Mouse (Mus musculus): ENCODE data around the gene Rpl13a. TPM values are rescaled to one million over a fixed set of nuclear protein-coding genes. Genes with fewer than 3 reads are reported as not detected.
"Not testable (repeated sequence)": the region's sequence is repeated elsewhere in the genome, so short reads cannot be mapped to it uniquely, and the experiment has no call there.

The Rpl13a gene
- polyA plus RNA-seq, 1 experiment from 2014 or later = 804 TPM

- H3K27ac ChIP-seq = no peak overlapping the region
- no peaks in the 10 kb centered on the region for H3K79me2 ChIP-seq (ENCODE audit: inconsistent target)
- WGBS (ENCODE audit: missing documents) = 68% methylated on average over 9 of the region's 9 CpGs
- peaks cover 14% of the 10 kb centered on the region; the same call in 1 of the 2 replicates for H3K36me3 ChIP-seq (ENCODE audit: inconsistent target)
- no peak overlapping the region for H3K4me3 ChIP-seq (ENCODE audit: inconsistent target)
These were observed 34.5 kb upstream of the Rpl13a start for GRCm38 (mm10) chr7:45162996-45163615.

- no peaks in the 10 kb centered on the region for H3K79me2 ChIP-seq (ENCODE audit: inconsistent target)
- H3K4me3 ChIP-seq (ENCODE audit: inconsistent target) = no peak overlapping the region
These were observed 34.0 kb upstream of the Rpl13a start for GRCm38 (mm10) chr7:45162551-45162950.

GRCm38 (mm10) chr7:45161612-45162473, 33.3 kb upstream of the Rpl13a start:
- Histone ChIP-seq H3K79me2 (ENCODE audit: inconsistent target) (no peaks in the 10 kb centered on the region), H3K4me3 (ENCODE audit: inconsistent target) (no peak overlapping the region), H3K36me3 (ENCODE audit: inconsistent target) (peaks cover 16% of the 10 kb centered on the region; the same call in 1 of the 2 replicates), H3K27ac (no peak overlapping the region)
- 5% methylated on average over 35 of the region's 35 CpGs for WGBS (ENCODE audit: missing documents)

More at GRCm38 (mm10) chr7:45162551-45162950, 34.0 kb upstream of the Rpl13a start:
- WGBS (ENCODE audit: missing documents) = 30% methylated on average over 6 of the region's 6 CpGs
- Histone ChIP-seq H3K27ac (no peak overlapping the region), H3K36me3 (ENCODE audit: inconsistent target) (peaks cover 16% of the 10 kb centered on the region; the same call in 1 of the 2 replicates)

GRCm38 (mm10) chr7:45160866-45161265, 32.3 kb upstream of the Rpl13a start:
- 80% methylated on average over 2 of the region's 3 CpGs for WGBS (ENCODE audit: missing documents)
- H3K79me2 ChIP-seq (ENCODE audit: inconsistent target) = no peaks in the 10 kb centered on the region
- no peak overlapping the region for H3K4me3 ChIP-seq (ENCODE audit: inconsistent target)
- no peak overlapping the region for H3K27ac ChIP-seq
- peaks cover 16% of the 10 kb centered on the region; the same call in 1 of the 2 replicates for H3K36me3 ChIP-seq (ENCODE audit: inconsistent target)

- Histone ChIP-seq H3K4me3 (ENCODE audit: inconsistent target) (no peak overlapping the region), H3K27ac (no peak overlapping the region), H3K79me2 (ENCODE audit: inconsistent target) (no peaks in the 10 kb centered on the region), H3K36me3 (ENCODE audit: inconsistent target) (peaks cover 16% of the 10 kb centered on the region; the same call in 1 of the 2 replicates)
- 94% methylated on average over 5 of the region's 6 CpGs for WGBS (ENCODE audit: missing documents)
These were observed 31.8 kb upstream of the Rpl13a start for GRCm38 (mm10) chr7:45160316-45160800.

- Histone ChIP-seq H3K36me3 (ENCODE audit: inconsistent target) (peaks cover 16% of the 10 kb centered on the region; the same call in 1 of the 2 replicates), H3K79me2 (ENCODE audit: inconsistent target) (no peaks in the 10 kb centered on the region), H3K4me3 (ENCODE audit: inconsistent target) (no peak overlapping the region), H3K27ac (no peak overlapping the region)
- 100% methylated on average over 5 of the region's 6 CpGs for WGBS (ENCODE audit: missing documents)
These were observed 30.4 kb upstream of the Rpl13a start for GRCm38 (mm10) chr7:45158991-45159390.

GRCm38 (mm10) chr7:45157459-45157858, 28.9 kb upstream of the Rpl13a start:
- Histone ChIP-seq H3K4me3 (ENCODE audit: inconsistent target) (no peak overlapping the region), H3K27ac (no peak overlapping the region), H3K36me3 (ENCODE audit: inconsistent target) (peaks cover 16% of the 10 kb centered on the region; the same call in 1 of the 2 replicates), H3K79me2 (ENCODE audit: inconsistent target) (no peaks in the 10 kb centered on the region)
- WGBS (ENCODE audit: missing documents) = 95% methylated on average over 14 of the region's 14 CpGs

- Histone ChIP-seq H3K36me3 (ENCODE audit: inconsistent target) (peaks cover 16% of the 10 kb centered on the region; the same call in 1 of the 2 replicates), H3K27ac (no peak overlapping the region)
- 93% methylated on average over 15 of the region's 15 CpGs for WGBS (ENCODE audit: missing documents)
These were observed 27.6 kb upstream of the Rpl13a start for GRCm38 (mm10) chr7:45156206-45156605.

GRCm38 (mm10) chr7:45155590-45155989, 27.0 kb upstream of the Rpl13a start:
- WGBS (ENCODE audit: missing documents) = 88% methylated on average over 9 of the region's 9 CpGs
- Histone ChIP-seq H3K79me2 (ENCODE audit: inconsistent target) (peaks cover 5% of the 10 kb centered on the region; the same call in 1 of the 2 replicates), H3K4me3 (ENCODE audit: inconsistent target) (no peak overlapping the region), H3K36me3 (ENCODE audit: inconsistent target) (peaks cover 16% of the 10 kb centered on the region; the same call in 1 of the 2 replicates), H3K27ac (no peak overlapping the region)

More at GRCm38 (mm10) chr7:45156206-45156605, 27.6 kb upstream of the Rpl13a start:
- Histone ChIP-seq H3K4me3 (ENCODE audit: inconsistent target) (no peak overlapping the region), H3K79me2 (ENCODE audit: inconsistent target) (peaks cover 5% of the 10 kb centered on the region; the same call in 1 of the 2 replicates)

- Histone ChIP-seq H3K27ac (peak overlapping the region; percentile 95), H3K4me3 (ENCODE audit: inconsistent target) (peak overlapping the region; percentile 88), H3K36me3 (ENCODE audit: inconsistent target) (peaks cover 15% of the 10 kb centered on the region; the same call in 1 of the 2 replicates), H3K79me2 (ENCODE audit: inconsistent target) (peaks cover 5% of the 10 kb centered on the region; the same call in 1 of the 2 replicates)
- 89% methylated on average over 12 of the region's 12 CpGs for WGBS (ENCODE audit: missing documents)
These were observed 26.5 kb upstream of the Rpl13a start for GRCm38 (mm10) chr7:45154993-45155514.

GRCm38 (mm10) chr7:45154096-45154992, 25.8 kb upstream of the Rpl13a start, which contains the start of the genes Pih1d1 and Aldh16a1:
Gene Pih1d1, plus strand, starts transcription at chr7:45154303.
Gene Aldh16a1, minus strand, starts transcription at chr7:45154584.
- 3% methylated on average over 69 of the region's 69 CpGs for WGBS (ENCODE audit: missing documents)
- Histone ChIP-seq H3K27ac (peak within 1 kb of the TSS; percentile 95), H3K79me2 (ENCODE audit: inconsistent target) (peaks cover 5% of the 10 kb centered on the region; the same call in 1 of the 2 replicates), H3K4me3 (ENCODE audit: inconsistent target) (peak within 1 kb of the TSS; percentile 88), H3K36me3 (ENCODE audit: inconsistent target) (peaks cover 8% of the 10 kb centered on the region; the same call in 1 of the 2 replicates)

- Histone ChIP-seq H3K79me2 (ENCODE audit: inconsistent target) (peaks cover 5% of the 10 kb centered on the region; the same call in 1 of the 2 replicates), H3K4me3 (ENCODE audit: inconsistent target) (peak overlapping the region; percentile 88), H3K36me3 (ENCODE audit: inconsistent target) (peaks cover 6% of the 10 kb centered on the region; the same call in 1 of the 2 replicates), H3K27ac (peak overlapping the region; percentile 95)
- 3% methylated on average over 5 of the region's 5 CpGs for WGBS (ENCODE audit: missing documents)
These were observed 25.0 kb upstream of the Rpl13a start for GRCm38 (mm10) chr7:45153586-45153985.

- 95% methylated on average over 2 of the region's 2 CpGs for WGBS (ENCODE audit: missing documents)
- not testable (repeated sequence) for H3K27ac ChIP-seq; H3K79me2 ChIP-seq (ENCODE audit: inconsistent target); H3K36me3 ChIP-seq (ENCODE audit: inconsistent target)
- peak overlapping the region; percentile 88; the same call in 1 of the 2 replicates for H3K4me3 ChIP-seq (ENCODE audit: inconsistent target)
These were observed 24.5 kb upstream of the Rpl13a start for GRCm38 (mm10) chr7:45153052-45153451.

All from macrophage (primary cell).